Mouse (Mus musculus) layer of hippocampus, adult 11-12 months (tissue): ENCODE results near the gene Efhc1.
"Not testable (repeated sequence)": the region's sequence is repeated elsewhere in the genome, so short reads cannot be mapped to it uniquely, and the experiment has no call there.

ENCODE experiments used
- DNase-seq: peaks from one replicate; pipeline ENCODE4 v3.0.0; 2022; ENCODE audit warnings: low spot score

Efhc1 gene

DNA sequence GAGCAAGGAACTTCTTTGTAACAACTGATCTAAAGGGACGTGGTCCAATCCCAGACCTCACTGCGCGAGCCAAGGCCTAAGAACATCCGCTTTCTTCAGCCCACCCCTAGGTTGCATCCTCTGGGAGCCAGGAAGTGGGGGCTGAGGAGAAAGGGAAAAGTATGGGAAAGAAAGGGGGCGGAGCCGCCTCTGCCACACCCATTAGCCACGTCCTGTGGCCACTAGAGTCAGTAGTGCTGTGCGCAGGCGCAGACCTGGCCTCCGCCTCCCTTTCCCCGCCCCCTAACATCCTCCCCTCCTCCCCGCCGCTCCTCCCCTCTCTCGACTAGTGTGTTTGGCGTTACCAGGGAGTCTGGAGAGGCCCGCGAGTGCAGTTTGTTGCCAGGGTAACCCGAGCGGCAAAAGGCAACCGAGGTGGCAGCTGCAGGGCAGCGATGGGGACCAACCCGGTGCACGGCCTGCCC lies at the start of gene Efhc1:
Gene Efhc1 (plus strand): TSS at position 327 of the 464 bp plus-strand sequence.
- DNase-seq = peak; percentile 94

GRCm38 (mm10) chr1:20905501-20906127 lies 45.8 kb upstream of the Efhc1 start:
- DNase-seq = peak; percentile 68

- peak; percentile 88 for DNase-seq
Measured at GRCm38 (mm10) chr1:20906128-20906515, 45.3 kb upstream of the Efhc1 start.

- no peak for DNase-seq
Measured at GRCm38 (mm10) chr1:20908541-20908940, 42.9 kb upstream of the Efhc1 start.

GRCm38 (mm10) chr1:20912115-20912514 lies 39.3 kb upstream of the Efhc1 start:
- no peak for DNase-seq

DNA sequence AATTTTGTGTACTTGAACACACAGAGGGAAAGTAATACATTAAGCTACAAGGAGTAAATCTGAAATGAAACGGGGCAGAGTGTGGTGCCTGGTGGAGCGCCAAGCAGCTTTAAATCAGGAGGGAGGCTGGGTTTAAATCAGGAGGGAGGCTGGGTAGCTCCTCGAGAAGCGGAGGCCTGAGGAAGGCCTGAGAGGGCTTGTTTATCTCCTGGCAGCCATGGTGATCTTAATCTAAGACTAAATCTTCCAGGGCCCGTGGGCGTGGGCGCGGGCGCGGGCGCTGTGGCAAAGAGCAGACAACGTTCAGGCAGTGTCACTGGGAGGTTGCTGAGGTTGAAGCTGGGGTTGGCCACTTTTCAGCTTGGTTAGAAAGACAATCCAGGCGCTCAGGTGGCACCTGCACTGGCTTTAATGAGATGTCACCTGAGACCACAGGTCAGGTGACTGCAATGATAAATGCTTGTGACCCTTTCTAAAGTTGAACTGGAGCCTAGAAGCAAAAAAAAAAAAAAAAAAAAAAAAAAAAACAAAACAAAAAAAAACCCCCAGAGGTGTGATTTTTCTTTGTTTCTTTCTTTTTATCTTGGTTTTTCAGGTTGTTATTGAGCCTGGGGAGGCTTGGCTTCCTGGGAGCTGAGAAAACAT lies 38.8 kb upstream of the Efhc1 start:
- DNase-seq = no peak

- DNase-seq = no peak
Measured at GRCm38 (mm10) chr1:20914769-20915168, 36.7 kb upstream of the Efhc1 start.

GRCm38 (mm10) chr1:20915608-20916007 lies 35.8 kb upstream of the Efhc1 start:
- no peak for DNase-seq

GRCm38 (mm10) chr1:20917496-20918050 lies 33.9 kb upstream of the Efhc1 start:
- DNase-seq = no peak

- no peak for DNase-seq
Measured at GRCm38 (mm10) chr1:20919728-20920127, 31.7 kb upstream of the Efhc1 start.

- DNase-seq = no peak
Measured at GRCm38 (mm10) chr1:20921081-20921528, 30.3 kb upstream of the Efhc1 start.

GRCm38 (mm10) chr1:20922612-20923399 lies 28.6 kb upstream of the Efhc1 start:
- peak; percentile 49 for DNase-seq

GRCm38 (mm10) chr1:20925324-20925723 lies 26.1 kb upstream of the Efhc1 start:
- DNase-seq = not testable (repeated sequence)

GRCm38 (mm10) chr1:20925926-20926325 lies 25.5 kb upstream of the Efhc1 start:
- no peak for DNase-seq

- no peak for DNase-seq
Measured at GRCm38 (mm10) chr1:20926376-20926775, 25.1 kb upstream of the Efhc1 start.

- no peak for DNase-seq
Measured at GRCm38 (mm10) chr1:20928487-20928886, 22.9 kb upstream of the Efhc1 start.

DNA sequence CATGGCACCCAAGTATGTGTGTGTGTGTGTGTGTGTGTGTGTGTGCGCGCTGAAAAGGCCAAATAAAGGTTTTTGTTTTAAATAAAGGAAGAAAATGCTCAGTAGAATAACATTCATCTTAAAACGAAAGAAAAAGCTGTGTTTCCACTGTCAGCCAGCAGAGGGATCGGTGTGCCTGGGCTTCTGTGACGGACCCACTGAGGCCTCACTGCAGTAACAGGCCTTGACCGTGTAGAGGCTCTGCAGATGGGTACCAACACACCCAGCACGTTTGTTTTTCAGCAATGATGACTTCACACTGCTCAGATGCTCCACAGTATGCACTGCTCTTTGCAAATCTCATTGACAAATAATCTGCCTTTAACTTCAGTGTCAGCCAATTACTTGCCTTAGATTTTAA lies 18.0 kb upstream of the Efhc1 start:
- DNase-seq = peak; percentile 81

- DNase-seq = no peak
Measured at GRCm38 (mm10) chr1:20935106-20935505, 16.3 kb upstream of the Efhc1 start.

DNA sequence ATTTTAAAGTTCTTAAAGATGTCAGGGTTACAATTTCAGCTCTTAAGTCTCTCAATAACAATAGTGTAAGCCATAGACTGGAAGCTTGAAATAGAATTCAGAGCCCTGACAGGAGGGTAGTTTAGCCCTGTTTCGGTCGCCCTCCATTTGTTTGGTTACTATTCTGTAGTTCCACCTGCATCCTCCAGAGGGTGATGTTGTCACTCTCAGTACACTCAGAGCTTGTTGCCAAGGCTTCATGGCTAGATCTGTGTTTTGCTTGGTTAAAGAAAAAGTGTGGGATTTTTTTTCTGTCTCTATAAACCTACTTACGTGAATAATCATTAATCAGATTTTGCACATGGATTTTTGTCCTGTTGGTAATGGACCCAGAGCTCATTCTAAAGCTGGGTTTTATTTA lies 12.4 kb upstream of the Efhc1 start:
- DNase-seq = peak; percentile 65

- DNase-seq = no peak
Measured at GRCm38 (mm10) chr1:20940151-20940550, 11.3 kb upstream of the Efhc1 start.

- no peak for DNase-seq
Measured at GRCm38 (mm10) chr1:20941322-20941721, 10.1 kb upstream of the Efhc1 start.

- DNase-seq = no peak
Measured at GRCm38 (mm10) chr1:20941857-20942256, 9.6 kb upstream of the Efhc1 start.

- DNase-seq = no peak
Measured at GRCm38 (mm10) chr1:20943016-20943415, 8.4 kb upstream of the Efhc1 start.
